Mouse (Mus musculus) liver, embryonic 14.5 days (tissue): ENCODE data around the gene Tesk1. TPM values are rescaled to one million over a fixed set of nuclear protein-coding genes. Genes with fewer than 3 reads are reported as not detected.

Source experiments
- ATAC-seq: fragments of 200-750 bp; cut with Nextera tagmentation; 2 replicates; pipeline ENCODE4 v1.8.0; 2017; ENCODE audit warnings: moderate number of reproducible peaks, mild to moderate bottlenecking, moderate library complexity; ENCODE audit not compliant: insufficient read depth
- DNase-seq, 3 experiments: peaks; one replicate each; pipeline ENCODE4 v3.0.0-alpha.2; 2012 to 2013; ENCODE audit warnings: low read depth in 3 of 3, low spot score in 3 of 3
- H3K27ac ChIP-seq: fragments of 300-500 bp; sonication (generic); 2 replicates; pipeline ENCODE4 v1.5.1; 2014; ENCODE audit warnings: moderate library complexity, mild to moderate bottlenecking, control low read depth, inconsistent platforms
- H3K27me3 ChIP-seq: fragments of 300-500 bp; sonication (generic); 2 replicates; pipeline ENCODE4 v1.6.1; 2014; ENCODE audit warnings: mild to moderate bottlenecking, low read length, moderate library complexity; ENCODE audit not compliant: control insufficient read depth, insufficient read depth
- H3K36me3 ChIP-seq: fragments of 300-500 bp; sonication (generic); replicated peaks from 2 replicates; pipeline ENCODE4 v1.6.1; 2014; ENCODE audit warnings: low read depth; ENCODE audit not compliant: control insufficient read depth, insufficient read depth
- H3K4me1 ChIP-seq, 2 experiments: fragments of 200-500 bp in 1 of 2; fragments of 300-500 bp in 1 of 2; sonication (generic) in 1 of 2; replicated peaks; 2 replicates each; pipeline ENCODE4 v1.6.1; 2012 to 2014; ENCODE audit warnings: antibody characterized with exemption in 1 of 2, inconsistent platforms in 1 of 2, low read length in 1 of 2; ENCODE audit not compliant: control insufficient read depth in 2 of 2, insufficient read depth in 2 of 2
- H3K4me2 ChIP-seq: fragments of 300-500 bp; sonication (generic); 2 replicates; pipeline ENCODE4 v1.6.1; 2014; ENCODE audit warnings: low read depth, mild to moderate bottlenecking, control low read depth, moderate library complexity
- H3K4me3 ChIP-seq, 2 experiments: fragments of 200-500 bp in 1 of 2; fragments of 300-500 bp in 1 of 2; sonication (generic) in 1 of 2; 2 replicates each; pipeline ENCODE4 v1.5.1; 2012 to 2014; ENCODE audit warnings: low read depth in 2 of 2, low read length in 2 of 2, mild to moderate bottlenecking in 2 of 2, control low read depth in 1 of 2, inconsistent platforms in 1 of 2, moderate library complexity in 1 of 2; ENCODE audit not compliant: insufficient read depth in 1 of 2
- H3K9ac ChIP-seq: fragments of 300-500 bp; sonication (generic); replicated peaks from 2 replicates; pipeline ENCODE4 v1.6.1; 2014; ENCODE audit warnings: mild to moderate bottlenecking, control low read depth, moderate library complexity
- H3K9me3 ChIP-seq: fragments of 300-500 bp; sonication (generic); 2 replicates; pipeline ENCODE4 v1.6.1; 2016; ENCODE audit warnings: low read length, mixed read lengths; ENCODE audit not compliant: control insufficient read depth
- CTCF ChIP-seq: IDR thresholded peaks from 2 replicates; pipeline ENCODE4 v1.5.1; 2016; ENCODE audit warnings: antibody characterized with exemption, low read depth, control low read depth
- EP300 ChIP-seq: IDR thresholded peaks from 2 replicates; pipeline ENCODE4 v1.6.1; 2016; ENCODE audit warnings: antibody characterized with exemption, low read depth
- WGBS: fragments of 180-500 bp; shearing (Covaris S2); extraction: QIAGEN DNeasy Blood & Tissue Kit; methylation state at CpG from one replicate; pipeline ENCODE4 v1.1.7; 2014; ENCODE audit not compliant: insufficient replicate concordance; 5-methylcytosine and 5-hydroxymethylcytosine counted together
- polyA plus RNA-seq, 2 experiments: library from polyadenylated mRNA; depleted of rRNA in 1 of 2; stranded (reverse) in 1 of 2; unstranded in 1 of 2; fragments of >200 nt; fragmentation: Nextera tagmentation in 1 of 2; extraction: Ambion mirVana in 1 of 2; gene quantifications; 2 replicates each; pipeline versions ENCODE4 v1.2.1 to v1.2.3; 2012 to 2014

Tesk1 gene
- polyA plus RNA-seq, 2 experiments: 0.65 to 3.3 TPM

DNA sequence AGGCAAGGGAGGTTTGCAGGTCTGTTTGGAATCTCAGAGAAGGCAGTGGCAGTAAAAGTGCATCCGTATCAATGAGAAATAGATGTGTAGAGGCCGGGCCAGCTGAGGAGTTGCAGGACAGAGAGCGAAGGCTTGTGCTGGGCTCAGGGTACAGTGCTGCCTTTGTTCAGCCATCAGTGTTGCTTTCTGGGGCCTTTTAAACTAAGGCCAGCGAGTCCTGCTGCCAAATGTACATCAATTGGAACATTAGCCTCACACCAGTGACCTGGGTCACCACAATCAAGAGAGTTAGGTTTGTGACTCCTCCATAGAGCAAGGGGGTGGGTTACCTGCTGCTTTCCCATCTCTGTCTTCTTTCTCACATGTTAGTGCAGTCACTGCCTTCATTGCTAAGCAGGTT lies 43.7 kb upstream of the Tesk1 start:
- no peak for TF ChIP-seq EP300
- no peak for TF ChIP-seq CTCF
- Histone ChIP-seq H3K4me3 (no peak overlapping the region), H3K4me1 (peaks cover 0 to 4% of the 10 kb centered on the region in 2 experiments; a peak in 1 of 4 replicates), H3K27ac (no peak overlapping the region), H3K36me3 (no peaks in the 10 kb centered on the region), H3K9me3 (no peaks in the 10 kb centered on the region), H3K9ac (no peak overlapping the region), H3K4me2 (no peak overlapping the region), H3K27me3 (no peaks in the 10 kb centered on the region)
- no peak for DNase-seq
- no peak for ATAC-seq
- WGBS: 59% methylated on average over 4 of the region's 4 CpGs

DNA sequence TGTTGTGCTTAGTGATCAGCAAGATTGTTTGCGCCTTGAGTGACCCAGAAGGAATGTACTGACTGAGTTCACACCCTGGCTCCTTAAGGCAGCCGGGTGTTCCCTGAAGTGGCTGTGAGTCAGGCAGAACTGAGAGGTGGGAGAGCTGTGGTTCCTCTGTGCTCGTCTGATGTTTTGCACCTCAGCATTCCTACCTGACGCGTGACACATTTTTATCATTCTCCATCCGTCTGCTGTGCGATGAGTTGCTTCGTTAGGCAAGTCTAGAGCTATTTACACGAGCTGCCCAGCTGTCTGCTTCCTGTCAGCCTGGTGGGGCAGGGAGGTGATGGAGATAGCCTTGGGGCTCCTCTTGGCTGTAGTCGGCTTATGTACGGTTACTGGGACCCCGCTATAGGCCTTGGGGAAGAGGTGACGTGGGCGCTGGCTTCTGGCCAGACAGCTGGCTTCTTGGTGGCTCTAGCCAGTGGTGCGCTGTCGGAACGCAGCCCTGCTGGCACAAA lies 42.9 kb upstream of the Tesk1 start:
- Histone ChIP-seq H3K4me1 (peaks cover 0 to 4% of the 10 kb centered on the region in 2 experiments; a peak in 1 of 4 replicates), H3K27me3 (no peaks in the 10 kb centered on the region), H3K4me2 (no peak overlapping the region), H3K9me3 (no peaks in the 10 kb centered on the region), H3K27ac (no peak overlapping the region), H3K36me3 (no peaks in the 10 kb centered on the region), H3K4me3 (no peak overlapping the region), H3K9ac (no peak overlapping the region)
- no peak for ATAC-seq
- WGBS: 48% methylated on average over 17 of the region's 17 CpGs
- no peak for TF ChIP-seq EP300
- TF ChIP-seq CTCF: no peak
- DNase-seq: no peak

DNA sequence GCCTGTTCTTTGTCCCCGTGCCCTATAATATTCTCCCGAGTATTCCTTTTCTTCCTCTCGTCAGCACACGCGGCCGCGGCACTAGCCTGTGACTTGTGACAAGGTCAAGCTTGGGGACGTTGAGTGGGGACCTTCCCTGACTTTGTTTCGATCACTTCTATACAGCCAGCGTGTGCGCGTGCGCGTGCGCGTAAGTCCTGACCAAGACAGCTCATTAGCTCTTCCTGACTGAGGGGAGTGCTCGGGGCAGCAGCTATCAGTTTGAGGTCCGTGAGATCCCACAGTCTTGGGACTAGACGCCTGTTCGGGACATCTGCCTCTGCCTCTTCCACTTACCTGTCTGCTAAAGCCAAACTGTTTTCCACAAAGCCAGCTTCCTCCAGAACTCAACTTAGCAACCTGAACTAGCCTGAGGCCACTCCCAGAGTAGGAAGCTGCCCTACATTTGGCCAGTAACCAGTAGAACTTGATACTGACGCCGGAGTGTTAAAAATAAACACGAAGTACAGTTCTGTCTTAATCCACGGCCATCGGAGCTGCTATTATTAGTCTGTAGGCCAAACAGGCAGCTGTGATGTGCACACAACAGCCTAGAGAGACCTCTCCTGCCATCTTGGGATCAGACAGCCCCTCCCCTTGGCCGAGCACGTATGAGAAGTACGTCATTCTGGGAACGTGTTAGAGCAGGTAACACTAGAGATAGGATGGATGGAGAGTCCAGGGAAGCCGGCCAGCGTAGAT lies 42.2 kb upstream of the Tesk1 start:
- Histone ChIP-seq H3K4me1 (peaks cover 0 to 4% of the 10 kb centered on the region in 2 experiments; a peak in 1 of 4 replicates), H3K4me2 (no peak overlapping the region), H3K27ac (no peak overlapping the region), H3K27me3 (no peaks in the 10 kb centered on the region), H3K9me3 (no peaks in the 10 kb centered on the region), H3K4me3 (no peak overlapping the region), H3K36me3 (no peaks in the 10 kb centered on the region), H3K9ac (no peak overlapping the region)
- no peak for DNase-seq
- TF ChIP-seq EP300 (no peak), CTCF (no peak)
- 69% methylated on average over 31 of the region's 31 CpGs for WGBS
- no peak for ATAC-seq

- no peak overlapping the region for H3K4me3 ChIP-seq
- H3K9ac ChIP-seq: no peak overlapping the region
- DNase-seq: no peak
- H3K9me3 ChIP-seq: no peaks in the 10 kb centered on the region
- WGBS: 42% methylated on average over 10 of the region's 10 CpGs
- no peaks in the 10 kb centered on the region for H3K4me1 ChIP-seq
- no peak overlapping the region for H3K4me2 ChIP-seq
- H3K27ac ChIP-seq: no peak overlapping the region
- no peaks in the 10 kb centered on the region for H3K27me3 ChIP-seq
- H3K36me3 ChIP-seq: no peaks in the 10 kb centered on the region
- ATAC-seq: no peak
- TF ChIP-seq EP300 (no peak), CTCF (no peak)
These were observed 40.8 kb upstream of the Tesk1 start for GRCm38 (mm10) chr4:43400976-43401375.

GRCm38 (mm10) chr4:43401486-43401885 lies 40.3 kb upstream of the Tesk1 start:
- no peaks in the 10 kb centered on the region for H3K27me3 ChIP-seq
- H3K36me3 ChIP-seq: no peaks in the 10 kb centered on the region
- no peak overlapping the region for H3K27ac ChIP-seq
- no peaks in the 10 kb centered on the region for H3K4me1 ChIP-seq
- TF ChIP-seq CTCF (no peak), EP300 (no peak)
- H3K9ac ChIP-seq: no peak overlapping the region
- DNase-seq (no peak), ATAC-seq (no peak)
- H3K4me2 ChIP-seq: no peak overlapping the region
- WGBS: 63% methylated on average over 10 of the region's 10 CpGs
- no peaks in the 10 kb centered on the region for H3K9me3 ChIP-seq
- no peak overlapping the region for H3K4me3 ChIP-seq
